Mouse (Mus musculus): ENCODE results near the gene Depp1.

GRCm38 (mm10) chr6:116653191-116653590 lies 2.8 kb downstream of the Depp1 start:
- TF ChIP-seq POLR2A (IDR thresholded peaks at IDR 0.05; ENCODE audit: control insufficient read depth, low read depth, low read length) (no peak), CTCF (IDR thresholded peaks at IDR 0.05; ENCODE audit: control insufficient read depth, insufficient read depth, insufficient replicate concordance, low read depth, low read length) (no peak)

Data from testis, adult 2 months (tissue).